Mouse (Mus musculus): Measurements from ENCODE around the gene Shank2. TPM values are rescaled to one million over a fixed set of nuclear protein-coding genes. Genes with fewer than 3 reads are reported as not detected.

Shank2 gene
- polyA plus RNA-seq, 1 experiment from 2014 or later, result 9.1 TPM

DNA sequence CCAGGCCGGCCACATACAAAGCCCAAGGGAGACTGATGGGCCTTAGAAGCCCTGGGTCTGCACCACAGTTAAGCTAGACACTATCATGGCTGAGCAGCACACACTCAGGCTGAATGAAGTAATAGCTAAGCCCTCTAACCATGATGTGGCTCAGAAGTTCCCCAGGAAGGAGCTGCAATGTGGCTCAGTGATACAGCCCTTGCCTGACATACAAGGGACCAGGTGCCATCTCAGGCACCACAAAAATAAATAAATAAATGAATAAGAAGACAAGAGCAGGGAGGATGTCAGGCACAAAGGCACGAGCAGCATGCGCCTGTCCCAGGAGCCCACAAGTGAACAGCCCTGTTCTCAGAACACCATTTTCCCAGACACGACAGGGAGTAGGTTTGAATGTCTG, 440.2 kb downstream of the Shank2 start:
- ATAC-seq (ENCODE audit: low FRiP score, low TSS enrichment), result no peak
- Histone ChIP-seq H3K27ac (replicated peaks; ENCODE audit: low read depth, low read length) (no peak overlapping the region), H3K27me3 (ENCODE audit: control insufficient read depth, insufficient read depth, low read length) (no peaks in the 10 kb centered on the region), H3K4me3 (replicated peaks; ENCODE audit: low read depth, low read length) (no peak overlapping the region), H3K9ac (replicated peaks; ENCODE audit: low read length) (no peak overlapping the region), H3K4me1 (ENCODE audit: control insufficient read depth, insufficient read depth, low read length) (no peaks in the 10 kb centered on the region), H3K36me3 (ENCODE audit: control insufficient read depth, insufficient read depth, low read length) (peaks cover 81% of the 10 kb centered on the region), H3K4me2 (ENCODE audit: low read length) (no peak overlapping the region), H3K9me3 (ENCODE audit: control insufficient read depth, low read length) (no peaks in the 10 kb centered on the region)
- WGBS, result 93% methylated on average over 4 of the region's 4 CpGs
- no peak for DNase-seq

DNA sequence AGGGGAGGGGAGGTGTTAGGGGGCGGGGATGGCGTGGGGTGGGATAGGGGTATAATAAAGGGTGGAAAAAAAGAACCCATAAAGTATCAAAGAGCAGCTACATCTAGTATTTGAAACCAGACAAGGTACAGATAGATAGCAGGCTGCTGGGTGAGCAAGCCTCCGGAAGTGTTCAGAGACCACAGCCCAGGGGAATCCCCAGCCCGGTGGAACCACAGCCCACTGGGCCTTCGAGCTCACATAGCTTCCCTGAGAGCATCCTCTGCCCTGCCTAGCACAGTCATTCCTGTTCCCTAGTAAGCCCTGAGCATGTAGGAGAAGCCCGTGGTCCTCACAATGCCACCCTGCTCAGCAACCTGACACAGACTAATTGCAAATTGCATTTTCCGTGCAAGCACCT, 443.1 kb downstream of the Shank2 start:
- H3K9me3 ChIP-seq (ENCODE audit: control insufficient read depth, low read length), result no peaks in the 10 kb centered on the region
- ATAC-seq (ENCODE audit: low FRiP score, low TSS enrichment), result no peak
- WGBS, result 95% methylated on average over 7 of the region's 7 CpGs
- H3K4me1 ChIP-seq (ENCODE audit: control insufficient read depth, insufficient read depth, low read length), result no peaks in the 10 kb centered on the region
- no peak overlapping the region for H3K4me3 ChIP-seq (replicated peaks; ENCODE audit: low read depth, low read length)
- no peak overlapping the region for H3K4me2 ChIP-seq (ENCODE audit: low read length)
- H3K9ac ChIP-seq (replicated peaks; ENCODE audit: low read length), result no peak overlapping the region
- H3K27ac ChIP-seq (replicated peaks; ENCODE audit: low read depth, low read length), result no peak overlapping the region
- DNase-seq, result no peak
- peaks cover 81% of the 10 kb centered on the region for H3K36me3 ChIP-seq (ENCODE audit: control insufficient read depth, insufficient read depth, low read length)
- H3K27me3 ChIP-seq (ENCODE audit: control insufficient read depth, insufficient read depth, low read length), result no peaks in the 10 kb centered on the region

DNA sequence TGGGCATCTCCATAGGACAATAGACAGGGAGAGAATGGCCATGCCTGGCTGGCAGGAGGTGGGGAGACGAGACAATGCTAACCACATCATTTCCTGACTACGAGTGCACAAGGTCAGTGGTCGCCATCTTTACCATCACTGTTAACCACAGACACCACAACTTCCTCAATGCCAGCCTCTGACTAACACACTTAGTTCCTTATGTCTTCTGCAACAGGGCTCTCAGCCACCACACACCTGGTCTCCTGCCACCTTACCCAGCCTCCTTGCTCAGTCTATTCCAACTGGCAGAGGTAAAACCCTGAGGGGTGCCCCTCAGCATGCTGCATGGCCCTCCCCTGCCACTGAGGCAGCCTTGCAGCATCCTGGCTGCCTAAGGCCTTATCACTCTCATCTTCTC, 445.4 kb downstream of the Shank2 start:
- WGBS, result 87% methylated on average over 3 of the region's 3 CpGs
- no peak overlapping the region for H3K4me2 ChIP-seq (ENCODE audit: low read length)
- H3K27ac ChIP-seq (replicated peaks; ENCODE audit: low read depth, low read length), result no peak overlapping the region
- no peaks in the 10 kb centered on the region for H3K9me3 ChIP-seq (ENCODE audit: control insufficient read depth, low read length)
- H3K27me3 ChIP-seq (ENCODE audit: control insufficient read depth, insufficient read depth, low read length), result no peaks in the 10 kb centered on the region
- no peak overlapping the region for H3K9ac ChIP-seq (replicated peaks; ENCODE audit: low read length)
- no peak for DNase-seq
- H3K4me3 ChIP-seq (replicated peaks; ENCODE audit: low read depth, low read length), result no peak overlapping the region
- no peak for ATAC-seq (ENCODE audit: low FRiP score, low TSS enrichment)
- H3K36me3 ChIP-seq (ENCODE audit: control insufficient read depth, insufficient read depth, low read length), result peaks cover 82% of the 10 kb centered on the region
- no peaks in the 10 kb centered on the region for H3K4me1 ChIP-seq (ENCODE audit: control insufficient read depth, insufficient read depth, low read length)

DNA sequence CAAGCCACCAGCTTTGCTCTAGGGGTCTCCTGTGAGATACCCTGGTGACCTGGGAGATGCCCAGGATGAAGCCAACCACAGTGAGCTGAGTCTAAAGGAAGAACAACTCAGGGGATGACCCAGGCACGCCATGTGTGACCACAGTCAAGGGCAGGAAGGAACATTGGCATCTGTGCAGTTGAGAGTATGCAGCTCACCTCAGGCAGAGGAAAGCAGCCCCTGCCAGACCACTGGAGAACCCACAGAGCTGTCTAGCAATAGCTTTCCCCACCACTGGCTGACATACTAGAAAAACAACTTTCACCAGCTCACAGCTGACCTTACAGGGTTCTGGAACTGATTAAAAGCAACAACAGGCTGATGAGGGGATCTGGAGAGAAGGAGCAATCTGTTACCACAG, 446.5 kb downstream of the Shank2 start:
- H3K27me3 ChIP-seq (ENCODE audit: control insufficient read depth, insufficient read depth, low read length), result no peaks in the 10 kb centered on the region
- ATAC-seq (ENCODE audit: low FRiP score, low TSS enrichment) (no peak), DNase-seq (no peak)
- H3K4me2 ChIP-seq (ENCODE audit: low read length), result no peak overlapping the region
- peaks cover 92% of the 10 kb centered on the region for H3K36me3 ChIP-seq (ENCODE audit: control insufficient read depth, insufficient read depth, low read length)
- 100% methylated on average over 1 of the region's 1 CpGs for WGBS
- H3K4me3 ChIP-seq (replicated peaks; ENCODE audit: low read depth, low read length), result no peak overlapping the region
- no peak overlapping the region for H3K9ac ChIP-seq (replicated peaks; ENCODE audit: low read length)
- no peak overlapping the region for H3K27ac ChIP-seq (replicated peaks; ENCODE audit: low read depth, low read length)
- no peaks in the 10 kb centered on the region for H3K4me1 ChIP-seq (ENCODE audit: control insufficient read depth, insufficient read depth, low read length)
- H3K9me3 ChIP-seq (ENCODE audit: control insufficient read depth, low read length), result no peaks in the 10 kb centered on the region

DNA sequence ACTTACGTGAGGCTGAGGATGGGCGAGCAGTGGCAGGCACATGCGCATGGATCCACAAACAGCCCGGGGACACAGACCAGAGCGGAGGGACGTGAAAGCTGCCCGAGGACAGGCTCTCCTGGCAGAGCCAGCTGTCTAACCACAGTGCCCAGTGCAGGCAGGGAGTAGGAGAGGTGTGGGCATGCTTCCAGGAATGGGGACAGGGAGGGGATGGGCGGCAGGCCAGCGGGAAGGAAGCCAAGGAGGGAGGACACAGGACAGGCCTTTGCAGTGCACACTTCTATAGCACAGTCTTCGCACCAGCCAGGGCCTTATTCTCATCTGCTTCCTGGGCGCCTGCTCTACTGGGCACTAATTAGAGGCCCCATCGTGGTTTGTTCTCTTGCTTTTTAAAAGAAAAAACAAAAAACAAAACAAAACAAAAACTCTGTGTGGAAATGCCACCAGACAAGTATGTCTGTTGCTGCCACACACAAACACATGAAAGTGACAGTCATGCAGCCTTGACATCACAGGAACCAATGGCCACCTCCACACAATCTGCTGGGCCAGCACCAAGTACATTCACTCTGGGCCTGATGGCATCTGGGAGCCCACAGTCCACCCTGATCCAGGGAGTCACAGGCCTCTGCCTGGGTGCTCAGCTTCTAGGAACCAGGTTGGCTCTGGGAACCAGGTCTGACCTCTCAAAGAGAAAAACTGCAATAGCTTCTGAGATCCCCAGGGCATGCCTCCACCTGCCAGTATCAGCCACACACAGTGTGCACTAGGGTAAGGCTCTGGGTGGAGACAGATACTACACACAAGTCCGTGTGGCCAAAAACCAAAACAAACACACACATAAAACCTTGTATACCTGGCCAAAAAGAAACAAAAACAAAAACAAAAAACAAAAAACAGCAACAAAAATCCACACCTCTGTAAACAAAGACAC, 448.2 kb downstream of the Shank2 start:
- ATAC-seq (ENCODE audit: low FRiP score, low TSS enrichment) (peak; percentile 48; the same call in 1 of the 2 replicates), DNase-seq (peak; percentile 74)
- WGBS, result 92% methylated on average over 13 of the region's 13 CpGs
- Histone ChIP-seq H3K9ac (replicated peaks; ENCODE audit: low read length) (no peak overlapping the region), H3K4me2 (ENCODE audit: low read length) (no peak overlapping the region), H3K27me3 (ENCODE audit: control insufficient read depth, insufficient read depth, low read length) (no peaks in the 10 kb centered on the region), H3K36me3 (ENCODE audit: control insufficient read depth, insufficient read depth, low read length) (peaks cover 99% of the 10 kb centered on the region), H3K9me3 (ENCODE audit: control insufficient read depth, low read length) (no peaks in the 10 kb centered on the region), H3K4me3 (replicated peaks; ENCODE audit: low read depth, low read length) (no peak overlapping the region), H3K27ac (replicated peaks; ENCODE audit: low read depth, low read length) (no peak overlapping the region), H3K4me1 (ENCODE audit: control insufficient read depth, insufficient read depth, low read length) (no peaks in the 10 kb centered on the region)

DNA sequence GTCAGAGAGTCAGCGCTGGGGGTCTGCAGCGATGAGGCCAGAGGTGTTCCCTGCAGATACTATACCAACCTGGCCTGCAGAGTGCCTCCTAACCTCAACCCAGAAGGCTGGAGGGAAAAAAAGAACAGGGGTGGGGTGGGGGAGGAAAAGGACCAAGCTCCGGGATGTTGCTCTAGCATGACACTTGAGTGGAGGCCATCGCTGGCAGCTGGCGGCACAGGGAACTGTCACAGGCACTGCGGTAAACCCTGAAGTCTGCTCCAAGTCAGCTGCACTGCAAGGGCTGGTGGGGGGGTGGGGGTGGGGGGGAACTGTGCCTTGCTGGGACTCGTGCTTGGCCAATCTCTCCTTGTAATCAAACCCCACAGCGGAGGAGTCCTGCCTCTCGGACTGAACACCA, 448.9 kb downstream of the Shank2 start:
- H3K9ac ChIP-seq (replicated peaks; ENCODE audit: low read length), result no peak overlapping the region
- H3K27ac ChIP-seq (replicated peaks; ENCODE audit: low read depth, low read length), result no peak overlapping the region
- H3K4me1 ChIP-seq (ENCODE audit: control insufficient read depth, insufficient read depth, low read length), result no peaks in the 10 kb centered on the region
- no peaks in the 10 kb centered on the region for H3K27me3 ChIP-seq (ENCODE audit: control insufficient read depth, insufficient read depth, low read length)
- peaks cover 99% of the 10 kb centered on the region for H3K36me3 ChIP-seq (ENCODE audit: control insufficient read depth, insufficient read depth, low read length)
- H3K4me2 ChIP-seq (ENCODE audit: low read length), result no peak overlapping the region
- WGBS, result 92% methylated on average over 9 of the region's 9 CpGs
- no peak overlapping the region for H3K4me3 ChIP-seq (replicated peaks; ENCODE audit: low read depth, low read length)
- ATAC-seq (ENCODE audit: low FRiP score, low TSS enrichment) (no peak), DNase-seq (no peak)
- no peaks in the 10 kb centered on the region for H3K9me3 ChIP-seq (ENCODE audit: control insufficient read depth, low read length)

DNA sequence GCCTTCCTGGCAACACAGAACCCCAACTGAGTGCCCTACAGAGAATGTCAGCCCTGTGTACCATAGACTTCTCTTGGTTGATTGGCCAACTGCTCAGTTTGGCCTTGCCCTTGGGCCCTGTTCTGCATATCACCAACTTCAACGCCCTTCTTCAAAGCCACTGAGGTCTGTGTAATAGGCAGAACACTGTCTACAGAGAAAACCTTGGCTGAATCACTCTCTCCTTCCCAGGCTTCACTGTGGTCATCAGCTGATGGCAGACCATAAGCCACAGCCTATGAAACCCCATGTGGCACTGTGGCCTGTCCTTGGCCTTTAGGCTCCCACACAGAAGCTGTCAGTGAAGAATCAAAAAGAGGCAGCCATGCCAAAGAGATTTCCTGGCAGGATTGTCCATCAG, 457.2 kb downstream of the Shank2 start:
- Histone ChIP-seq H3K36me3 (ENCODE audit: control insufficient read depth, insufficient read depth, low read length) (peaks cover 100% of the 10 kb centered on the region), H3K4me3 (replicated peaks; ENCODE audit: low read depth, low read length) (no peak overlapping the region), H3K27me3 (ENCODE audit: control insufficient read depth, insufficient read depth, low read length) (no peaks in the 10 kb centered on the region), H3K4me1 (ENCODE audit: control insufficient read depth, insufficient read depth, low read length) (no peaks in the 10 kb centered on the region), H3K9me3 (ENCODE audit: control insufficient read depth, low read length) (no peaks in the 10 kb centered on the region), H3K4me2 (ENCODE audit: low read length) (no peak overlapping the region), H3K9ac (replicated peaks; ENCODE audit: low read length) (no peak overlapping the region), H3K27ac (replicated peaks; ENCODE audit: low read depth, low read length) (no peak overlapping the region)
- DNase-seq (no peak), ATAC-seq (ENCODE audit: low FRiP score, low TSS enrichment) (no peak)
- WGBS, result 89% methylated on average over 1 of the region's 1 CpGs

DNA sequence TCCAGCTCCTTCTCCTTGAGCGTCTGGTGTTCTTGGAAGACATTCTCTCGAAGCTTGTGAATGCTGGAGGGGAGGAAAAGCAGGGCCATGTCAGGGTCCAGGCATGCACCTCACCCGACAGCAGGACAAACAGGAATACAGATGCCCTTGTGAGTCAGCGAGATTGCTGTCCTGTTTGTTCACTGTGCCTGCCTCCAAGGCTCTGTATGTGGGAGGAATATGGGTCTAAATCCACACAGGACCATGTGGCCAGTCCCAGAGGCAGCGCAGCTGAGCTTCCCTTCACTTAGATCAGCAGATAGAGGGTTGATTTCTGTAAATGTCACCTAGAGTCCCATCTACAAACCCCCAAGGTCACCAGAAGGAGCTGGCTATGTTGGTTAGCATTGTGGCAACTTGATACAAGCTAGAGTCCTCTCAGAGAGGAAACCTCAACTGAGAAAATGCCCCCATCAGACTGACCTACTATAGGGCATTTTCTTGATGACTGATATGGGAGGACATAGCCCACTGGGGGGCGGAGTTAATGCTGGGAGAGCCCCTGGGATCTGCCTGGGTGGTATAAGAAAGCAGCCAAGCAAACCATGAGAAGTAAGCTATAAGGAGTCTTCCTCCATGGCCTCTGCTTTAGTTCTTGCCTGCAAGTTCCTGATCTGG, 459.6 kb downstream of the Shank2 start:
- no peak overlapping the region for H3K4me2 ChIP-seq (ENCODE audit: low read length)

DNA sequence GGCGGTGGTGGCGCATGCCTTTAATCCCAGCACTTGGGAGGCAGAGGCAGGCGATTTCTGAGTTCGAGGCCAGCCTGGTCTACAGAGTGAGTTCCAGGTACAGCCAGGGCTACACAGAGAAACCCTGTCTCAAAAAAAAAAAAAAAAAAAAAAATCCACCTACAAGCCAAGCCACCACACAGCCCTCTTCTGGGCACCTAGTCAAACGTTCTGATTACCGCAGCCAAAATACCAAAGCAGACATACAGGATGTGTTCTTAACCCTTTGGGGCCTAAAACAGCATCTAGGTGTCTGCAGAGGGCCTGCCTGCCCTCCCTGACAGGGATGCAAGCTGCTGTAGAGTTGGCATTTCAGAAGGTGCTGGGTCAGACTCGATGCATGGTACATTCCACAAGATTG, 460.8 kb downstream of the Shank2 start:
- ATAC-seq (ENCODE audit: low FRiP score, low TSS enrichment) (no peak), DNase-seq (no peak)
- Histone ChIP-seq H3K27me3 (ENCODE audit: control insufficient read depth, insufficient read depth, low read length) (no peaks in the 10 kb centered on the region), H3K27ac (replicated peaks; ENCODE audit: low read depth, low read length) (no peak overlapping the region), H3K4me3 (replicated peaks; ENCODE audit: low read depth, low read length) (no peak overlapping the region), H3K36me3 (ENCODE audit: control insufficient read depth, insufficient read depth, low read length) (peaks cover 83% of the 10 kb centered on the region), H3K4me2 (ENCODE audit: low read length) (no peak overlapping the region), H3K4me1 (ENCODE audit: control insufficient read depth, insufficient read depth, low read length) (no peaks in the 10 kb centered on the region), H3K9ac (replicated peaks; ENCODE audit: low read length) (no peak overlapping the region), H3K9me3 (ENCODE audit: control insufficient read depth, low read length) (no peaks in the 10 kb centered on the region)
- 93% methylated on average over 7 of the region's 7 CpGs for WGBS

More for the DNA sequence above, 459.6 kb downstream of the Shank2 start:
- no peaks in the 10 kb centered on the region for H3K4me1 ChIP-seq (ENCODE audit: control insufficient read depth, insufficient read depth, low read length)
- no peak for ATAC-seq (ENCODE audit: low FRiP score, low TSS enrichment)
- H3K27me3 ChIP-seq (ENCODE audit: control insufficient read depth, insufficient read depth, low read length), result no peaks in the 10 kb centered on the region
- 96% methylated on average over 6 of the region's 6 CpGs for WGBS
- peaks cover 95% of the 10 kb centered on the region for H3K36me3 ChIP-seq (ENCODE audit: control insufficient read depth, insufficient read depth, low read length)
- no peak overlapping the region for H3K27ac ChIP-seq (replicated peaks; ENCODE audit: low read depth, low read length)
- H3K9me3 ChIP-seq (ENCODE audit: control insufficient read depth, low read length), result no peaks in the 10 kb centered on the region
- no peak overlapping the region for H3K4me3 ChIP-seq (replicated peaks; ENCODE audit: low read depth, low read length)
- no peak for DNase-seq
- H3K9ac ChIP-seq (replicated peaks; ENCODE audit: low read length), result no peak overlapping the region

All from midbrain, embryonic 14.5 days (tissue).